Mouse (Mus musculus) kidney, adult 11 months (tissue): Measurements from ENCODE around the gene Pcca.

Experiments used
- DNase-seq: peaks from one replicate; pipeline ENCODE4 v3.0.0; 2022

The Pcca gene

GRCm38 (mm10) chr14:122751552-122751951 lies 217.4 kb downstream of the Pcca start:
- no peak for DNase-seq

- no peak for DNase-seq
These were observed 219.2 kb downstream of the Pcca start for GRCm38 (mm10) chr14:122753278-122753677.

GRCm38 (mm10) chr14:122754311-122754710 lies 220.2 kb downstream of the Pcca start:
- DNase-seq = no peak

GRCm38 (mm10) chr14:122755559-122755958 lies 221.4 kb downstream of the Pcca start:
- no peak for DNase-seq

GRCm38 (mm10) chr14:122756671-122757070 lies 222.5 kb downstream of the Pcca start:
- DNase-seq = no peak

- DNase-seq = no peak
These were observed 225.8 kb downstream of the Pcca start for GRCm38 (mm10) chr14:122759890-122760289.

GRCm38 (mm10) chr14:122760803-122761202 lies 226.7 kb downstream of the Pcca start:
- no peak for DNase-seq

- DNase-seq = no peak
These were observed 228.5 kb downstream of the Pcca start for GRCm38 (mm10) chr14:122762603-122763002.

- DNase-seq = no peak
These were observed 231.8 kb downstream of the Pcca start for GRCm38 (mm10) chr14:122765951-122766350.

- DNase-seq = no peak
These were observed 232.3 kb downstream of the Pcca start for GRCm38 (mm10) chr14:122766448-122766847.

- no peak for DNase-seq
These were observed 250.6 kb downstream of the Pcca start for GRCm38 (mm10) chr14:122784701-122785100.

GRCm38 (mm10) chr14:122788199-122788598 lies 254.1 kb downstream of the Pcca start:
- no peak for DNase-seq

- DNase-seq = no peak
These were observed 256.0 kb downstream of the Pcca start for GRCm38 (mm10) chr14:122790111-122790510.

- DNase-seq = no peak
These were observed 259.2 kb downstream of the Pcca start for GRCm38 (mm10) chr14:122793368-122793767.

GRCm38 (mm10) chr14:122800296-122800695 lies 266.2 kb downstream of the Pcca start:
- no peak for DNase-seq

GRCm38 (mm10) chr14:122821002-122821401 lies 286.9 kb downstream of the Pcca start:
- no peak for DNase-seq

- DNase-seq = no peak
These were observed 289.7 kb downstream of the Pcca start for GRCm38 (mm10) chr14:122823791-122824190.

GRCm38 (mm10) chr14:122825464-122825863 lies 291.3 kb downstream of the Pcca start:
- DNase-seq = no peak

GRCm38 (mm10) chr14:122830433-122830832 lies 296.3 kb downstream of the Pcca start:
- no peak for DNase-seq

GRCm38 (mm10) chr14:122833666-122834065 lies 299.5 kb downstream of the Pcca start:
- DNase-seq = no peak

GRCm38 (mm10) chr14:122834753-122835152 lies 300.6 kb downstream of the Pcca start:
- no peak for DNase-seq

- DNase-seq = no peak
These were observed 301.5 kb downstream of the Pcca start for GRCm38 (mm10) chr14:122835487-122836190.

GRCm38 (mm10) chr14:122836221-122836620 lies 302.1 kb downstream of the Pcca start:
- no peak for DNase-seq

GRCm38 (mm10) chr14:122837018-122837417 lies 302.9 kb downstream of the Pcca start:
- DNase-seq = no peak

- no peak for DNase-seq
These were observed 318.5 kb downstream of the Pcca start for GRCm38 (mm10) chr14:122852506-122853057.
